Mouse (Mus musculus) spleen, adult 2 months (tissue): ENCODE results near the gene Gm45713.
A peak's percentile ranks its signal among the peaks of the same experiment; 100 is the strongest.

Source experiments
- CTCF ChIP-seq: fragments of 200-500 bp; IDR thresholded peaks from 2 replicates; pipeline ENCODE4 v1.5.1; 2011; ENCODE audit warnings: mild to moderate bottlenecking, inconsistent platforms; ENCODE audit not compliant: insufficient read depth, insufficient read length, insufficient replicate concordance; ENCODE audit errors: extremely low read depth
- POLR2A ChIP-seq: fragments of 200-500 bp; IDR thresholded peaks from 2 replicates; pipeline ENCODE4 v1.6.1; 2011; ENCODE audit warnings: low read depth, low read length, inconsistent platforms

DNA sequence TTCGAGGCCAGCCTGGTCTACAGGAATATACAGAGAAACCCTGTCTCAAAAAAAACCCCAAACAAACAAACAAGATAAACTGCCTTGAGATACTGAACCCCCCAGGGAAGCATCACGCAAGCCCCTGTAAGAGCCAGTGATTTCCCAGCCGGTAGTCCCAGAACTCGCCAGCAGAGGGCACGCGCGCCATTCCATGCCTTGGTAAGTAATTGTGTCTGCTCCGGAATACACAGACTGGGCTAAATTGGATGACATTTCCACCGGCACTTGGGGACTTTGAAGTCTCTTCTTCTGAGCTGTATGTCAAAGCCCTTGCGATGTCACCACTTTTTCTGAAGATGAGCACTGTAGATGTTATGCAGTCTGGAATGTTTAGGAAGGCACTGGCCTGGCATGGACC, 56.2 kb downstream of the Gm45713 start:
- TF ChIP-seq CTCF (peak; percentile 98), POLR2A (no peak)
